Mouse (Mus musculus) thymus, adult 2 months (tissue): ENCODE data around the gene Zfp607b.

ENCODE experiments used
- CTCF ChIP-seq: fragments of 200-500 bp; IDR thresholded peaks from 2 replicates; pipeline ENCODE4 v1.5.1; 2012; ENCODE audit warnings: mild to moderate bottlenecking, control low read depth, low read length, moderate library complexity, borderline replicate concordance; ENCODE audit not compliant: control insufficient read depth, poor library complexity, insufficient read depth; ENCODE audit errors: extremely low read depth
- POLR2A ChIP-seq: fragments of 200-500 bp; IDR thresholded peaks from 2 replicates; pipeline ENCODE4 v1.6.1; 2012; ENCODE audit warnings: mild to moderate bottlenecking, low read length, control low read depth, moderate library complexity; ENCODE audit not compliant: control insufficient read depth, poor library complexity, insufficient read depth; ENCODE audit errors: extremely low read depth

GRCm38 (mm10) chr7:27656600-27656999, 32.5 kb upstream of the Zfp607b start:
- TF ChIP-seq CTCF (no peak), POLR2A (no peak)
